Mouse (Mus musculus) lung, adult 2 months (tissue): ENCODE data around the gene Adipoq.

Experiments used
- CTCF ChIP-seq: fragments of 200-500 bp; IDR thresholded peaks from 2 replicates; pipeline ENCODE4 v1.5.1; 2011; ENCODE audit warnings: mild to moderate bottlenecking, low read length, control low read depth; ENCODE audit not compliant: insufficient read depth
- POLR2A ChIP-seq: fragments of 200-500 bp; IDR thresholded peaks from 2 replicates; pipeline ENCODE4 v1.6.1; 2011; ENCODE audit warnings: low read depth, mild to moderate bottlenecking, control low read depth, low read length, borderline replicate concordance; ENCODE audit errors: extremely low read depth

GRCm38 (mm10) chr16:23162116-23162515 lies 15.8 kb downstream of the Adipoq start:
- no peak for TF ChIP-seq CTCF
- no peak for TF ChIP-seq POLR2A
